Mouse (Mus musculus) MN1 (cell line): ENCODE results near the gene Coro7.
"Not testable (repeated sequence)": the region's sequence is repeated elsewhere in the genome, so short reads cannot be mapped to it uniquely, and the experiment has no call there.

Experiments used
- DNase-seq: peaks from one replicate; pipeline ENCODE4 v3.0.0-alpha.2; 2016; ENCODE audit warnings: low spot score

Coro7 gene

GRCm38 (mm10) chr16:4594814-4595526 is 84.6 kb downstream of the Coro7 start:
- peak; percentile 63 for DNase-seq

- DNase-seq = peak; percentile 86
Measured at GRCm38 (mm10) chr16:4593971-4594813, 85.4 kb downstream of the Coro7 start, which contains the start of gene Glis2. Gene Glis2 (plus strand): TSS chr16:4594713.

GRCm38 (mm10) chr16:4592909-4593875 is 86.4 kb downstream of the Coro7 start:
- DNase-seq = peak; percentile 69

GRCm38 (mm10) chr16:4590236-4590635 is 89.3 kb downstream of the Coro7 start:
- DNase-seq = no peak

GRCm38 (mm10) chr16:4587516-4588210 is 91.9 kb downstream of the Coro7 start:
- DNase-seq = peak; percentile 32

- DNase-seq = peak; percentile 98
Measured at GRCm38 (mm10) chr16:4586531-4587123, 93.0 kb downstream of the Coro7 start.

GRCm38 (mm10) chr16:4585642-4586530 is 93.7 kb downstream of the Coro7 start:
- DNase-seq = no peak

GRCm38 (mm10) chr16:4584438-4584837 is 95.1 kb downstream of the Coro7 start:
- no peak for DNase-seq

GRCm38 (mm10) chr16:4583807-4584206 is 95.8 kb downstream of the Coro7 start:
- no peak for DNase-seq

- not testable (repeated sequence) for DNase-seq
Measured at GRCm38 (mm10) chr16:4581179-4581578, 98.4 kb downstream of the Coro7 start.

GRCm38 (mm10) chr16:4578630-4579029 is 100.9 kb downstream of the Coro7 start:
- DNase-seq = no peak

- no peak for DNase-seq
Measured at GRCm38 (mm10) chr16:4576873-4577272, 102.7 kb downstream of the Coro7 start.
